ENCODE assay signal across 20 mouse cellular contexts in genomic region chr5:30676800-30677199, GRCm38 (mm10). TPM values are rescaled to one million over a fixed set of nuclear protein-coding genes. Genes with fewer than 3 reads are reported as not detected.
"Had no signal": no experiment of that assay in that cellular context is flagged by ENCODE, and none has a peak within 500 bp of the region (broad histone marks: within the 10 kb centered on the region; RNA-seq: fewer than 3 reads in every experiment).

No protein-coding gene starts in this region.

- H3K27ac ChIP-seq: lung, embryonic 15.5 days; macrophage; midbrain, embryonic 13.5 days; neural tube, embryonic 12.5 days; stomach, embryonic 15.5 days; stomach, postnatal 0 days had no signal

- H3K4me3 ChIP-seq: lung, embryonic 15.5 days; megakaryocyte, embryonic 14.5 days; midbrain, embryonic 13.5 days; neural tube, embryonic 12.5 days; stomach, embryonic 15.5 days had no signal

- H3K9ac ChIP-seq: liver, postnatal 0 days; lung, embryonic 15.5 days; midbrain, embryonic 13.5 days; neural tube, embryonic 12.5 days; stomach, embryonic 15.5 days had no signal

- DNase-seq: liver, postnatal 0 days; lung, adult 2 months; lung, postnatal 14 days; lung, postnatal 36 days; right cerebral cortex, postnatal 14 days; thymus, adult 2 months; thymus, postnatal 25 days; thymus, postnatal 4 days had no signal

- H3K4me2 ChIP-seq: lung, embryonic 15.5 days; midbrain, embryonic 11.5 days; midbrain, embryonic 13.5 days; neural tube, embryonic 12.5 days; stomach, embryonic 15.5 days had no signal

- H3K4me1 ChIP-seq: lung, embryonic 15.5 days; midbrain, embryonic 13.5 days; neural tube, embryonic 12.5 days; stomach, embryonic 15.5 days had no signal

- H3K27me3 ChIP-seq: lung, embryonic 15.5 days; megakaryocyte, embryonic 14.5 days; midbrain, embryonic 13.5 days; neural tube, embryonic 12.5 days; stomach, embryonic 15.5 days had no signal

- H3K9me3 ChIP-seq: lung, embryonic 15.5 days; megakaryocyte, embryonic 14.5 days; midbrain, embryonic 13.5 days; neural tube, embryonic 12.5 days; stomach, embryonic 15.5 days had no signal

- ATAC-seq: liver, postnatal 0 days; lung, postnatal 0 days; midbrain, embryonic 13.5 days; midbrain, embryonic 16.5 days had no signal

RNA-seq across cellular contexts. Expression of gene Dpysl5, which starts 34.6 kb away (rescaled TPM):
- total RNA-seq: megakaryocyte progenitor cell, adult 5-6 weeks; neutrophil, adult 5-6 weeks had no signal
- polyA plus RNA-seq: macrophage had no signal
